Mouse (Mus musculus) layer of hippocampus, postnatal 36 days (tissue): ENCODE results near the gene Igf2bp1. TPM values are rescaled to one million over a fixed set of nuclear protein-coding genes. Genes with fewer than 3 reads are reported as not detected.

Source experiments
- DNase-seq, 2 experiments: peaks; one replicate each; pipeline ENCODE4 v3.0.0; 2022
- total RNA-seq, 2 experiments: library from RNA; stranded (reverse); gene quantifications; 2 replicates each; pipeline ENCODE4 v1.2.3; 2021

The Igf2bp1 gene
- total RNA-seq, 2 experiments from 2014 or later, result not detected

DNA sequence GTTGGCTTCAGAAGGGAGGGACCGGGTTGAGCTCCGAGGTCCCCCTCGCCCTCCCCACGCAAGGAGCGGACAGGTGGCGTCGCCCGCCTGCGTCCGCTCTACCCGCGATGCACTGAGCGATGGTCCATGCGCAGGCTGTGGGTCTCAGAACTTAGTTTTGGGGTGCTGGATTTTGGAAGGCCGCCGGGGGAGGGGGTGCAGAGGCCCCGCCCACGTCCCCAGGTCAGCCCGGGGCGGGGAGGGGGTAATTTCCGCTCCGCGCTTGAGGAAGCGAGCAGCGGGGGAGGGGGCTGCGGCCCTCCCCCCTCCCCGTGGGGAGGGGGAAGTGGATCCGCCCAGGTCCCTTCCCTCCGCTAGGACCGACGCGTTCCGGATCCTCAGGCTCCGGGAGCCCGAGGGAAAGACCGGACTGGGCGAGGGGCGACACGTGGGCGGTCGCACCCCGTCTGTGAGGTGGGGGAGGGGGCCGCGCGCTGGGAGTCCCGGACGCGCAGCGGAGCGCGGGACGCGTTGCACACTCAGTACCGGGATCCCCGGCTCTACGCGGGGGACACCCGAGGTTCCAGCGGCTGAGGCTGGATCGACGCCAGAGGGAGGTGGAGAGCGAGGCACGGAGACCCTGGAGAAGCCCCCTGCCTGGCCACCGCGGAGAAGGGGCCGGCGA is 1.2 kb upstream of the Igf2bp1 start:
- no peak for DNase-seq

DNA sequence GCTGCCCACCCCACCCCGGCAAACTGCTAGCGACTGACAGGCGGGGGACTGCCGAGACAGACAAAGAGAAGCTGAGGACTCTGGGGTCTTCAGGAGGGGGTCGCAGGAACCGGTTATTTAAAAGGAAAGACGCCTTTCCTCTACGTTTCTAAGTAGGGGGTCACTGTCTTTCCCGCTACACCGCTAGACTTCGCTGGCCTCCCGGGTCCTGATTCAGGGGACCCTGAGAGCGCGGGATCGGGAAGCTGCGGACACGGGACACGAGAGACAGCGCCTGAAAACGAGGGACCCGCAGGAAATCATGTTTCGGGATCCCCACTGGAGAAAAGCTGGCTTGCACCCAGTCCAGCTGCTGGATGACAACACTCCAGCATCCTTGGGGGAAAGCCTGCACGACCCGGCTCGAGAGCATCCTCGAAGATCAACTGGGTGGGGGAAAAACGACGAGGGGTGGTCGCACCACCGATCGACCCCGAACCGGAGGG is 669 bp upstream of the Igf2bp1 start:
- no peak for DNase-seq

DNA sequence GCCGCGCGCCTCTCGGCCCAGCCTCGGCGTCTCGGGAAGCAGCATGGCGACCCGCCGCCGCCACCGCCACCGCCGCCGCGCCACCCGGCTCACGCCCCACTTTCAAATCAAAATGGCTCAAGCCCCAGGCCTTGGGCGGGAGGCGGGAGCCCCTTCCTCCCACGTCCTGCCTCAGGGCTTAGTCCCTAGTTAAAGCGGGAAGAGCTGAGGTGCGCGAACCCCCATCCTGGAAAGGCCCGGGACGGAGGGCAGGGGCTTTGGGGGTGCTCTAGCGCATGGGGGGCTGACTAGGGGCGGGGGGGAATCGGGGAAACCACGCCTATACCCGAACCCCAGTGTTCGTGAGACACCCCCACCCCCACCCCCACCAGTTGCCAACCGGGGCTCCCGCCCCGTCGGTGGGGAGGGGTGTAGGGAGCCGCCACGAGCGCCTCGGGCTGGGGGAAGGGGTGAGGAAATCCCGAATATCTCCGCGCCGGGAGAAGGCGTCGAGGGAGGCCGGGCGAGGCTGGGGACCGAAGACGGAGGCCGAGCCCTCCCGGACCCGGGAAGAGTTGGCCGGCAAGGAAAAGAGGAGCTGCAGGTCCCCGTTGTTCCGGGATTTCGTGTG is 842 bp downstream of the Igf2bp1 start:
- no peak for DNase-seq

DNA sequence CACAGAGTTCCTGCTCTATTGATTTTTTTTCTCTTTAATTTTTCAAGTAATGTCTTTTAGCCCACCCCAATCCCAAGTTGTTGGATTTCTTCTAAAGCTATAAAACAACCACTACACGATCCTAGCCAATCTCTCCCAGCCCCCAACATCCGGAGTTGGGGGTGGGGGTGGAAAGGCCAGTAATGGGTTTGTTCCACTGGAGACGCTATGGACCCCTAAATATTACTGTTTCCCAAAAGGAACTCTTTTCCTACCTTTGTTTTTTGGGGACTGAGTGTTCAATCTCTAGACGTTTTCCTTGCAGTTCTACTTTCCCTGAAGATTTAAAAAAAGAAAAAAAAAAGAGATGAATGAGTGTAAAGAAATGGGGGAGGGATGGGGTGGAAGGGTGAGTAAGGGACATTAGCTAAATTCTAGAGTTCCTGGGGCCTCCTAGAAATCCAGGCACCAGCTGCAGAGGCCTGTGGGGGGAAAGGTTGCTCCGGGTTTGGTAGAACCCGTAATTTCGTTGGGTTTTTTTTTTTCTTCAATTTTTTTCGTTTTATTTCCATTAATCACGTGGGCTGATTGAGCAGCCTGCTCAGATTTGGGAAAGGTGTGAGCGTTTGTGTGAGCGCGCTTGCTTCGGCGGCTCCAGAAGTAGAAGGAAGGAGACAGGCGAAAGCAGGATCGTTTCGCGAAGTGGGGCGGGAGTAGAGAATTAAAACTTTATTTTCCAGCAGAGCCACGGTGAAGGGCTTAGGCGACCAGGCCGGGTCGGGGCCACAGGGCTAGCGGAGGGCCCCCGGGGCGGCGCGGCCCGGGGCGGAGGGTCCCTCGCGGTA is 1.6 kb downstream of the Igf2bp1 start:
- no peak for DNase-seq

DNA sequence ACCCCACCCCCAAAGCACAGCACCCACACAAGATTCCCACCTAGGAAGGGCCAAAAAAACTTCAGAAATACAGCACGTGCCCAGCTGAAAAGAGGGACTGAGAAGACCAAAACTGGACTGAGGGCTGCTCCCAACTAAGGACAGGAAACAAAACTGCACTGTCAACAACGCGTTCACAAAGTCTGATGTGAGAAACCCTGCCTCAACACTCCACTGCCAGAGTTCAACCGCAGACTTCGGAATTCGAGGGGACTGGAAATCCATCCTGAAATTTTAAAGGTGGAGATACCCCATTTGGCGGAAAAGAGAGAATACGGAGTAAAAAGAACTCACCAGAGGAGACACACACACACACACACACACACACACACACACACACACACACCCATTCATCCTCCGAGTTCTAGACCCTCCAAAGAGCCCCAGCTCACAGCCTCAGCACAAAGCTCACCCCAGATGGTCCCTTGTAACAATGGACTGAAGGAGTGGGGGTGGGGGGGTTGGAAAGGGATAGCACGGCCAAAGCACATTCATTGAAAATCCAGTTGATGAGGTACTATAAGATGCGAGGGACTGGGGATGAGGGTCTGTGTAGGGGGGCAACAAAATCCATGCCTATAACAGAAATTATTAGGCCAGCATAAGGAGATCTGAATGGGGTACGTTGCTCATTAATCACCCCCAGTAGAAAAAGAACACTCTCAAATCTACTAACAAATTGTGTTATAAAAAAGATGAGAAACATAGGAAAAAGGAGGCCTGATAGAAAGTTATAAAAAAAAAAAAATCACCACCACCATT is 2.4 kb downstream of the Igf2bp1 start:
- no peak for DNase-seq

DNA sequence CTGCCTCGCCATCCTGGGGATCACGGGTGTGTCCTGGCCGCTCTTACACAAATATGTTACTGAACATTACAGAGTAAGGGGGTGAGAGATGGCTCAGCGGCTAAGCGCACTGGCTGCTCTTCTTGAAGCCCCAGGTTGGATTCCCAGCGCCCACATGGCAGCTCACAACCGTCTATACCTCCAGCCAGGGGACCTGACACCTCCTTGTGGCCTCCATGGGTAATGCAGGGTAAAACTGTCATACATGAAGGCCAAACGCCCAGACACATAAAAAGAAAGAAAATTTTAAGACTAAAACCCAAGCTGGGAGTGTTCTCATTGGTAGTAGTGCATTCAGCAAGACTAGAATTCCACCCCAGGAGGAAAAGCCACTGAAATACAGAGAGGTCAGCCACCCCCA is 11.6 kb downstream of the Igf2bp1 start:
- DNase-seq, result no peak

DNA sequence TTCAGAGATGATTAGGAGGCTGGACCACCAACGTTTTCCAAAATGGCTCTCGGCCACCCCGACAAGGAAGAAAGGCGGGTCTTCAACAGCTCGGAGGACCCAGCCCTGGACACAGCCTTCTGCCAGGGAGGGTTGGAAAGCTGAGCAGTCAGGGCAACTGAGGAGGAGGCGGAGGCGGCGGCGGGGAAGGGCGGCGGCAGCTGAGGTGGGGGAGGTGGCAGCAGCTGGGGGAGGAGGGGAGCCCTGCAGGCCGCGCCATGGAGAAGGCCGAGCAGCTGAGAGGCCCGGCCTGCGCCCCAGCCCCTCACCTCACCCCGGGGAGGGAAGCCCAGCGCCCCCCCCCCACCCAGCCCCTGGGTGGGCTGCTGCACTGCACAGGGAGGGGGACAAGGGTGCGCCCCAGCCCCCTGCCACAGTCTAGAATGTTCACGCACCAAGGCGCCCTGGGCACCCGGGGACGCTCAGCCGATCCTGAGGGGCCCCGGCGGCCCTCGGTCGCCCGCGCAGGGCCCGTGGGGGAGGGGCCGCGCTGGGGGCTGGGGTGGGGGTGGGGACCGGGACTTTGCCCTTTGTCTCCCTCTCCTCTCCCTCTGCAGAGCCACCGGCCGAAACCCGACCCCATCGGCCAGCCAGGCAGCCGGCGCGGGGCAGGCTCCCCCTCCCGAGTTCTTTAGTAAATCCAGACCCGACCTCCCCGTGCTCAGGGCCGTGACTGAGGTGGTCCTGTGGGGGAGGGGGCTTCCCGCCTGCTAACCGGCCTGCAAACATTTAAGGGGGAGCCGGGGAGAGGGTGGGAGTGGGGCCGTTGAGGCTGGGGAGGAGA is 14.6 kb downstream of the Igf2bp1 start:
- DNase-seq, result no peak

DNA sequence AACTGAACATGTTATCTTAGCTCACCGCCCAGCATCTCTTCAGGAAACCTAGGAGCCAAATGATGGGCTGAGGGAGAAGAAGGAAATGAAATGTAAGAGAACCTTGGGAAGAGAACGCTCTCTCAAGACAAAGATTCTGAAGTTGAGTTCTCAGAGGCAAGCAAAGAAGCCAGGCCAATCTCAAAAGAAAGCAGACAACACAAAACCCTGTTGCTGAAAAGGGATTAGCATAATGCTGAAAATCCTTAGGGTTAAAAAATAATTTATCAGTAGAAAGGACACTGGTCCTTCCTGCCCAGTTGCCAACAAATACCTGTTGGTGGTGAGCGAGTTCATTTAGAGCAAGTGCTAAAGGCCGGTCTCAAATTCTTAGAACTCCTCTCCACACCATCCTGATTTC is 15.3 kb downstream of the Igf2bp1 start:
- no peak for DNase-seq

DNA sequence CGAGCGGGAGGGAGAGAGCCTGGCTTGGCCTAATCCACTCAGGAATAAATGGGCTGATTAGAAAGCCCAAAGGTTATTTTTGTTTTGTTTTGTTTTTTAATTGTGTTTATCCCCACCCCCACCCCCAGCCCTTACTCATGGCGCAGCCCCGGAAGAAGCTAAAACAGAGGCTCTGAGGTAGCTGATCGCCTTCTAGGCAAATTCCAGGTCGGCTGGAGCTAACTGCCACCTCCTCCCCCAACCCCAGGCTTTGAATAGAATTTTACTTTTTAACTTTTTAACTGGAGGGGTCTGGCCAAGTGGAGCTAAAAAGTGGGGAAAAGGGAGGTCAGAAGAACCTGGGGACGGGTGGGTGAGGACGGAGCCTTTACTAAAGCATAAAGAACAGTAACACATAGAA is 15.9 kb downstream of the Igf2bp1 start:
- no peak for DNase-seq

DNA sequence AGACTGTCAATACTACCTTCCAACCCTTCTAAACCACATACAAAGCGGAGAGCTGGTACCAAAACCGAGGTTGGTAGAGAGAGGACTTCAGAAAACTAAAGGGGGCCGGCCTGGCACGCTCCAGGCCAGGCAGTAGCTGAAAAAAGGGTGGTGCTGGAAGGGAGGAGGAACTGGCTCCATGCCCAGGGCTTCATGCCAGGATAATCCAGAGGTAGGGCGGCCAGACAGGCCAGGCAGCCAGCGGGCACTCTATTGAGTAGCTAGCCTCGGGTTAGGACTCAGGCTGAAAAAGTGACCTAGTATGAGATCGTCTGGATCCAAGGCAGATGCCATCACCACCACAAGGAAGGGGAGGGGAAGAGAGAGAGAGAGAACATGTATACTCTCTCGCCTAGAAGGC is 17.2 kb downstream of the Igf2bp1 start:
- no peak for DNase-seq

DNA sequence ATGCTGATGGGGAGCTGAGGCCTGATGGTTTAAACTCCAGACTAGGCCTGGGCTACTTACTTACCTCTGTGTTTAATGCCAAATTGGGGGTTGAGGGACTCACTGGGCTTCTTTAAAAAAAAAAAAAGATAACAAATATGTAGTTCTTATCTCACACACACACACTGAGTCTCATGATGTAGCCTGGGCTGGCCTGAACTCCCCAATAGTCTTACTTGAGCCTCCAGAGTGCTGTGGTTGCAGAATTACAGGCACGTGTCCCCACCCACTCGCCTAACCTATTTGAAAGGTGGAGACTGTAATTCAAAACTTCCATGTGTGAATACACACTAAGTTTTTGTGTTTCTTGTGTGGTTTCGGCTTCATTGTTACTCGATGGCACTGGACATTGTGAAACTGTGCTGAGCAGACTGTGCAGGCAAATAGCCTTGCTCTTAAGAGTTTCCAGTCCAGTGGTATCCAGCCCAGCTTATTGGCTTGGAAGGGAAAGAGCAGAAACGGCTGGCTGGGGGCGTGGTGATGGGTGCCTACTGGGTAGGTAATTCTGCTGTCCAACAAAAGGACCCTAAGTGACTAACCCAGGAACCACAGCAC is 17.8 kb downstream of the Igf2bp1 start:
- DNase-seq, result no peak

DNA sequence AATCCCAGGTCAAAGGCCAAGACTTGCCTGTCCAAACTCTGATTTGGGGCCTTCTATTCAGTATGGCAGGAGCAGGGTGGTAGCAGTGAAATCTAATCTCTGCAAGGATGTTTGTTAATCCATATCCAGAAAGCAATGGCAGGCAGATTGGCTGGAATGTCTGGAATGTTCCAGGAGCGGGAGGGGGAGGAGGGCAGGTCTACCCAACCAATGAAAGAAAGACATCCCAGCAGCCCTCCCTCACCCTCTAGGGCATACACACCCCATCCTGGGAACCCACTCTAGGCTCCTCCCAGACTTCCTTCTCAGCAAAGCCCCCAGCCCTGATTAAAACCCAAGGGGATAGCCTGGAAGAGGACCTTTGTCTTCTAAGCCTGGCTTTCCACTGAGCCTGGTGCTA is 23.3 kb downstream of the Igf2bp1 start:
- DNase-seq, result no peak

DNA sequence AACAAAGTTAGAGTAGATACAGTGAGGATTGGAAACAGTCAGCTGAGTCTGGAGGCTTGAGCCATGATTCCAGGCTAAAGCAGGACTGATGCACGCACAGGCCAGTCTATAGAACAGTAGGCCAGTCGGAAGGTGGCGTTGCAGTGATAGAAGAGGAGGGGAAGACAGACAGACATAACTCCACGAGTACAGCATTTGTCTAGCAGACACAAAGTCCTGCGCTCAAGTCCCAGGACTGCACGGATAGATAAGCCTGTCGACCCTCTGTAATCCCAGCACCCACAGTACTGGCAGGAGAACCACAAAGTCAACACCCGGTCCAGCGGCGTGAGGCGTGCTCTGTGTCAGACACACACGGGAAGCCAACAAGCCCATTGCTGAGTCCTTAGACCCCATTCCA is 23.9 kb downstream of the Igf2bp1 start:
- no peak for DNase-seq

DNA sequence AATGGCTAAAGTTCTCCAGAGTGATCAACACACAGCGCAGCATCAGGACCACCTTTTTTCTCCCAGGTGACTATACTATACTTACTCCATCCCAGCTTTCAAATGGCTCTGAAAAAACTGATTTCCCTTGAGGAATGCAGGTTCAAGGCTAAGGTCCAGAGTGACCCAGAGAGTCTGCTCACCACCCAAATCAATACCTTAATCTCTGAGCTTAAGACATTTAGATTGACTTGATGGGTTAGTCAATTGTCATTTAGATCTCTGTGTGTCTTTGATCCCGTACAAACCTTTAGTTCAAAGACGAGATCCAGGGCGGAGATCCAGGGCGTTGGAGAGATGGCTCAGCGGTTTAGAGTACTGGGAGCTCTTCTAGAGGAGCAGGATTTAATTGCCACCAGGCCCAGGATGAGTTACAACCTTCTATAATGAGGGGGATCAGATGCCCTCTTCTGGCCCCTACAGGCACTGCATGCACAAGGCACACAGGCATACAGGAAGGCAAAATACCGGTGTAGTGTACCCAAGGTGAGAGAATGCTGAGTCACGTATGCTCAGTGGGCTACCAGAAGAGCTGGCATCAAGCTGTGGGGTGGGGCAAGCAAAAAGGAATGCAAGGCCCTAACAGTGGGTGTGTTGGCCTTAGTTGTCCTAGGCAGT is 24.9 kb downstream of the Igf2bp1 start:
- DNase-seq, result no peak

DNA sequence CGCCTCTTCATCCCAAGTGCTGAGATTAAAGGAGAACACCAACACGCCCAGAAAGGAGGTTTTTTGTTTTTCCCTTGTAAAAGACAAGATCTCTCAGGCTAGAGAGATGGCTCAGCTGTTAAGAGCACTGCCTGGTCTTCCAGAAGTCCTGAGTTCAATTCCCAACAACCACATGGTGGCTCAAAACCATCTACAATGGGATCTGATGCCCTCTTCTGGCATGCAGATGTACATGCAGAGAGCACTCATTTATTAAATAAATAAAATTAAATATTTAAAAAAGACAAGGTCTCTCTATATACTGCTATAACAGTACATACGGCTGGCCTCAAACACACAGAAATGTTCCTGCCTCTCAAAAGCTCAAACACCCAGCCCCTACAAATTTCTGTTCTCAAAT is 27.3 kb downstream of the Igf2bp1 start:
- DNase-seq, result no peak

DNA sequence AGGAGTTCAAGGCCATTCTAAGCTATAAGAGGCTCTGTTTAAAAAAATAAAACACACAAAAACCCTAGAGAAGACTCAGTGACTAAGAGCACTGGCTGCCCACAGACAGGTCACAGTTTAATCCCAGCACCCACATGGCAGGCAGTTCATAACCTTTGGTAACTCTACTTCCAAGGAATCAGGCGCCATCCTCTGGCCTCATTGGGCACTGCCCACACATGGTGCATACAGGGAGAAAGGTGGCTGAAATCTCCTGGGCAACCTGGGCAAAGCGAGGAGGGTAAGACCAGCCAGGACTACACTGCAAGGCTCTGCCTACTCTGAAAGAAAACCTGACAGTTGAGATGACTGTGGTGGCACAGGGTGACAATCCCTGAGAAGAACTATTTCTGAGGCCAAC is 29.4 kb downstream of the Igf2bp1 start:
- no peak for DNase-seq

DNA sequence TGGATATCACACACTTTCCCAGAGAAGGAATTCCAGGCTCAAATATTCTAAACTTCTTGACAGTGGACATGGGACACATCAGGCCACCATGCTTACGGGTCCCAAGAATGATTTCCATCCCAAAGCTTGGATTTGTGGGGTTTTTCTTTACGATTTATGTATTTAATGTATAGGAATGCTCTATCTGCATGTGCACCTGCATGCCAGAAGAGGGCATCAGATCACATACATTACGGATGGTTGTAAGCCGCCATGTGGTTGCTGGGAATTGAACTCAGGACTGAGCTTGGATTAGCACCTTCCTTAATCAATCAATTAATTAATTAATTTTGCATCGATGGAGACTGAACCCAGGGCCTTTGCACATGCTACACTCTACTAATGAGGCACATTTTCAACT is 30.0 kb downstream of the Igf2bp1 start:
- DNase-seq, result no peak

DNA sequence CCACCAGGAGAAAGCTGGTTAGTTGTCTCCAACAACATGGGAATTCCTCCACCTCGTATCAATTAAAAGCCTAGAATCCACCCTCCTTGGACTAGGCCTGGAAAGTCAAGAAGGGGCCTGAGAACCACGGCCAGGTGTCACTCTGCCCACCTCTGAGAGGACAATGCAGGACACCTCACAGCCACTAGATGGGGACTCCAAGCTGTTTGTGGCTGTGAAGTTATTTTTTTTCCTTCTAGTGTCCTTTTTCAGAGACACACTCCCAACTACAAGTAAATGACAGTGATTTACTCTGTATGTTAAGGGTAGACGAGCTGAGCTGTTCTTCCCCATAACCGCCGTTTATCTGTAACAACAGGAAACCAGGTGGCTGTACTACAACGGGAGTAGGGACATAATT is 32.6 kb downstream of the Igf2bp1 start:
- DNase-seq, result no peak

DNA sequence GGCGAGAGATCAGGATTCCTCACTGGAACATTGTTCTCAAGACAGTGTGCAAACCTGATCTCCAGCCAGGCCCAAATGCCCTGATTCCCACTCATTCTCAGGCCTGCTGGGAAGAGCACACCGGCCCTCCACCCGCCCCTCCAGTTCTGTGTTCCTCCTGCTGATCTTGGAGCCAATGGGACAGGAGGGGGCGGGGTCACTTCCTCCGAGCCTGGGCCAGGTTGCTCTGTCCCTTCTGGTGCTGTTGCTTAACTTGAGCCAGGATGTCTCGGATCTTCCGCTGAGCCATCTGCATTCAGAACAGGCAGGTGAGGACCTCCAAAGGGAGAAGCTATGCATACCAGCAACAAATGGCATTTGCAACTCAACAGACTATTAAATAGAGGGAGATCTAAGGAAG is 42.4 kb downstream of the Igf2bp1 start:
- DNase-seq, result no peak

DNA sequence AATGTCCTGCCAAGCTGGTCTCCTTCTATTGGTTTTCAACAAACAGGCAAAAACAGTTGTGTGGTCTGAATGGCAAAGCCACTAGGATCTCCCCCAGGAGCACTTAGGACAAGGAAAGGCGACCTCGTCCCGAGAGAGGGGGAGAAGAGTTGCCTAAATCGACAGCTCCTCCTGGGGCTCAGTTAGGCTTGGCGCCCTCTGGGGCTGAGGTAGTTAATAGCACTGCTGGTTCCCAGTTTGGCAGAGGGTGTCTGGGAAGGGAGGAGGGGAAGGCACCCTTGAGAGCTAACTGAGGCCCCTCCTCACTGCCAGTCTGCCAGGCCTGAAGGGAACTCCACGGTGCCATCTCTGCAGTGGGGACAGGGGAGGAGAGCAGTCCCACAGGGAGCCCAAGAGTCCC is 46.6 kb downstream of the Igf2bp1 start:
- no peak for DNase-seq

DNA sequence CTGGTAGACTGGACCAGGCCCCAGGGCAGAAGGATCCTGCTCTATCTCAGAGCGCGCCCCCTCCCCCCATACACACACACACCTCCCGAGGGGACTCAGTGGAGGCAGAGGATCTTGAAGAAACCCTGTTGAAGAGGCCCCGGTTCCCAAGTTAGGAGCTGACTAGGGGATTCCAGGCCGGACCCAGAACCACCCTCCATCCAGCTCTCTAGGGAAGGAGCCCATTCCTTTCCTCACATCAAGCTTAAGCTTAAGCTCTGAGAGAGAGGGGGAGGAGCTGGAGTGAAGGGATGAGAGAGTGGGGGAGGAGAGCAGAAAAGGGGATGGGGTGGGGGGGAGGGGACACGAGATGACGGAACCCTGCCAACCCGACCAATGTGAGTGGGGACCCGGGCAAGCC is 47.5 kb downstream of the Igf2bp1 start:
- DNase-seq, result no peak
